Mouse (Mus musculus) cerebellum, adult 2 months (tissue): Measurements from ENCODE around the gene Mgarp. TPM values are rescaled to one million over a fixed set of nuclear protein-coding genes. Genes with fewer than 3 reads are reported as not detected.
A peak's percentile ranks its signal among the peaks of the same experiment; 100 is the strongest.

Experiments
- DNase-seq, 2 experiments: peaks; one replicate each; pipeline ENCODE4 v3.0.0; 2021
- H3K27ac ChIP-seq: fragments of 200-500 bp; 2 replicates; pipeline ENCODE4 v1.5.1; 2012; ENCODE audit warnings: low read length, control low read depth, inconsistent platforms; ENCODE audit not compliant: insufficient read depth
- H3K27me3 ChIP-seq: fragments of 200-500 bp; 2 replicates; pipeline ENCODE4 v1.6.1; 2012; ENCODE audit warnings: inconsistent platforms, mild to moderate bottlenecking, low read length, moderate library complexity; ENCODE audit not compliant: control insufficient read depth, insufficient read depth
- H3K4me1 ChIP-seq: fragments of 200-500 bp; 2 replicates; pipeline ENCODE4 v1.6.1; 2011; ENCODE audit warnings: low read length; ENCODE audit not compliant: control insufficient read depth, insufficient read depth
- H3K4me3 ChIP-seq: fragments of 200-500 bp; replicated peaks from 2 replicates; pipeline ENCODE3; 2011; ENCODE audit warnings: mild to moderate bottlenecking, low read depth, low read length, control low read depth; ENCODE audit not compliant: insufficient read depth
- CTCF ChIP-seq: fragments of 200-500 bp; IDR thresholded peaks from 2 replicates; pipeline ENCODE4 v1.5.1; 2011; ENCODE audit warnings: low read depth, mild to moderate bottlenecking, control low read depth, low read length, moderate library complexity, borderline replicate concordance; ENCODE audit not compliant: insufficient read depth
- POLR2A ChIP-seq: fragments of 200-500 bp; IDR thresholded peaks from 2 replicates; pipeline ENCODE4 v1.6.1; 2011; ENCODE audit warnings: low read length, control low read depth, borderline replicate concordance; ENCODE audit not compliant: insufficient read depth
- WGBS: fragments of 180-500 bp; shearing (Covaris S2); methylation state at CpG from one replicate; pipeline ENCODE4 v1.1.7; 2018; 5-methylcytosine and 5-hydroxymethylcytosine counted together
- polyA plus RNA-seq: library from polyadenylated mRNA; depleted of rRNA; stranded (reverse); fragments of >200 nt; gene quantifications from 2 replicates; pipeline ENCODE4 v1.2.3, GENCODE M21; 2012

Mgarp gene
- polyA plus RNA-seq, 1 experiment: 2.0 TPM

- no peaks in the 10 kb centered on the region for H3K27me3 ChIP-seq
- TF ChIP-seq POLR2A (no peak), CTCF (no peak)
- H3K4me1 ChIP-seq: peaks cover 6% of the 10 kb centered on the region
- peak in 1 of 2 experiments; percentile 47 for DNase-seq
- 1% methylated on average over 60 of the region's 68 CpGs for WGBS
- H3K27ac ChIP-seq: peak overlapping the region; percentile 44
- H3K4me3 ChIP-seq: peak overlapping the region; percentile 89
Measured at GRCm38 (mm10) chr3:51416364-51417134, 20.0 kb upstream of the Mgarp start.

GRCm38 (mm10) chr3:51416073-51416363 is 19.5 kb upstream of the Mgarp start:
- Histone ChIP-seq H3K4me1 (peaks cover 6% of the 10 kb centered on the region), H3K27me3 (no peaks in the 10 kb centered on the region), H3K4me3 (peak overlapping the region; percentile 89), H3K27ac (peak overlapping the region; percentile 44; the same call in 1 of the 2 replicates)
- TF ChIP-seq POLR2A: no peak
- no peak for TF ChIP-seq CTCF
- WGBS: 1% methylated on average over 25 of the region's 30 CpGs
- no peak for DNase-seq

GRCm38 (mm10) chr3:51415098-51416072 is 18.8 kb upstream of the Mgarp start, which contains the start of gene Naa15:
Gene Naa15, plus strand, starts transcription at chr3:51415148.
- TF ChIP-seq POLR2A (peak; percentile 73), CTCF (no peak)

DNA sequence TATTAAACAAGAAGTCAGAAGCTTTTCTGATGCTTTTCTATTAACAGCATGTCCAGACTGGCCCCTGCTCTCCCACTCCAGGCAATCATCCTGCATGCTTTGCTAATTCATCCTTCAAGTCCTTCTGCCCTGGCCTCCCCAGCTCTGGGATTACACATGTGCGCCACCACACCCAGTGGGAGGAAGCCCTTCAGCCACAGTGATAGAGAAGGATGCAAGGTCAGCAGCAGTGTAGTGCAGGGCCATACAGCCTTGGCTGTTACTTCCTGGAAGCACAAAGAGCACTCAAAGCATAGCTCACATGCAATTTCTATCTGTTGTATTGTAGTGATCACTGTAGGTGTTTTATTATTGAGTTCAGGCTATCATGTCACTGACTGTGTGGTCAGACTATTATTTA is 16.7 kb upstream of the Mgarp start:
- no peaks in the 10 kb centered on the region for H3K27me3 ChIP-seq
- peaks cover 3% of the 10 kb centered on the region; the same call in 1 of the 2 replicates for H3K4me1 ChIP-seq
- H3K4me3 ChIP-seq: no peak overlapping the region
- TF ChIP-seq CTCF (no peak), POLR2A (no peak)
- no peak for DNase-seq
- WGBS: 93% methylated on average over 1 of the region's 1 CpGs
- H3K27ac ChIP-seq: no peak overlapping the region

More at GRCm38 (mm10) chr3:51415098-51416072, 18.8 kb upstream of the Mgarp start, which contains the start of gene Naa15:
- peak within 1 kb of the TSS; percentile 90 for H3K27ac ChIP-seq
- no peaks in the 10 kb centered on the region for H3K27me3 ChIP-seq
- peak; percentile 97 to 98 for DNase-seq
- peak within 1 kb of the TSS; percentile 89 for H3K4me3 ChIP-seq
- peaks cover 6% of the 10 kb centered on the region for H3K4me1 ChIP-seq
- WGBS: 2% methylated on average over 43 of the region's 43 CpGs

DNA sequence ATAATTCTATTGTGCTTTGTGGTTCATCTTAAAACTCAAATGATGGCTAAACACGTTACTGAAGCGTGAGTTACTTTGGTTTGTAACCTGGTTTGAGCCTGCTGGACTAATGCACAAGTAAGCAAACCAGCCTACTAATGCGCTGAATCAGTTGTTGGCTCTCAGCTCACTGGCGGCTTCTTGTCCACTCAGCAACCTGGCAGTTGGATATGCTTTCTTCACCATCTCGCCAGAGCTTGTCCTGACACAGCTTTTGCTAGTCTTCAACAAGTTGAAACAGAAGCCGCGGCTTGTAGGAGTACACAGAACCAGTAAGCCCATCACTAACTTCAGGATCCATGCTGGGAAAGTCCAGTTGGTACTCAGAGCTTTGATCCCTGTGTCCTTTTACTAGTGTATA is 15.9 kb upstream of the Mgarp start:
- TF ChIP-seq POLR2A (no peak), CTCF (no peak)
- Histone ChIP-seq H3K27ac (no peak overlapping the region), H3K4me3 (no peak overlapping the region), H3K27me3 (no peaks in the 10 kb centered on the region), H3K4me1 (peaks cover 3% of the 10 kb centered on the region; the same call in 1 of the 2 replicates)
- 90% methylated on average over 7 of the region's 7 CpGs for WGBS
- no peak for DNase-seq

DNA sequence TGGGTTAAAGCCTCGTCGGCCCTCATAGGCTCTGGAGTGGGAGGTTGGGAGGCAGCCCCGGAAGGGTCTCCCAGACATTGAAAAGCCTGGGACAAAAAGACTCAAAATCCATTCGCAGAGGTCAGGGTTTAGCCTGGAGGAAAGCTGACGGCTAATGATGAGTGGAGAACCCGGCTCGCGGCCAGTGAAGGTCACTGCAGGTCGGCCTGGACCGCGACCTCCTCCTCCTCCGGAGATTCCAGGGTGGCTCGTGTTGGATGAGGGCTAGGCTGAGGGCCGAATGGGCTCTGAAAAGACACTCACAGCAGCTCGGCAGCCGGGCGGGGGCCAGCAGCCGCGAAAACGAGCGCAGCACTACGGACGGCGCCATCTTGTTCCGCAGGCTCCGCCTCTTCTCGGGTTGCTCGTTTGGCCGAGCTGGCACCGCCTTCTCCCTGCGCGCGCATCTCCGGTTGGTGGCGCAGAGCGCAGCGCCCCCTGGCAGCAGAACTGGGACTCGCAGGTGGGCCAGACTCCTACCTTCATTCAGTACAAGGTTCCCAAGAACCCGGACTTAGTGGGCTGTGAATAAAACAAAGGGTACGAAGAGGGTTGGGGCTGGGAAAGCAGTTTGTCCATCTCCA is 12.1 kb upstream of the Mgarp start, which contains the start of gene Ndufc1:
Gene Ndufc1 (minus strand): TSS at position 428 of the 623 bp plus-strand sequence.
- Histone ChIP-seq H3K4me3 (peak within 1 kb of the TSS; percentile 92), H3K27me3 (no peaks in the 10 kb centered on the region), H3K4me1 (peaks cover 3% of the 10 kb centered on the region; the same call in 1 of the 2 replicates), H3K27ac (peak within 1 kb of the TSS; percentile 95)
- WGBS: under 1% methylated on average over 40 of the region's 40 CpGs
- DNase-seq: peak; percentile 94 to 98
- TF ChIP-seq POLR2A (peak; percentile 94), CTCF (peak; percentile 87)
